ENCODE assay signal across 8 mouse cellular contexts in the genomic region with DNA sequence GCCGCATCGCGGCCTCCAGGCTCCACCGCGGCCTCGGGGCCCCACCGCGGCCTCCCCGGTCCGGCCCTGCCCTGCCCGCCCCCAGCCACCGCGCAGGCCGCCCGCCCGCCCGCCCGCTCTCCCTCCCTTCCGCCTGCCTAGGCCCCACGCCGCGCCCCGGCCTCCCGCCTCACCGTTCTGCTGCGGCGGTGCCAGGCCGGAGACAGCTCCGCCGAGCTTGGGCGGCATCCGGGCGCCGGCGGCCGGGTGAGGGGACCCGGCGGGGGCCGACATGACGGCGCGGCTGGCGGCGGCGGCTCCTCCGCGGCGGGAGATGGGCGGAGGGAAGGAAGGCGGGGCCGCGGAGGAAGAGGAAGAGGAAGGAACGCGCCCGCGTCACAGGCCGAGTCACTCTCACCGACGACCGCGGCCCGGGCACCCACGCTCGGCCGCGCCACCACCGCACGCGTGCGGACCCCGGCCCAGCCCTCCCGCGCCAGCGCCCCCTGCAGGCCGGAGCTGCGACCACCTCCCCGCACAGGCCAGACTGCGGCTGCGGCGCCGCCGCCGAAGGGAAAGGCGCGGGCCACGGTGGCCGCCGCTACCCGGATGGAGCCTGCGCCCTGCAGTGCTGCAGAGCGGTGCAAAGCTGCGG. TPM values are rescaled to one million over a fixed set of nuclear protein-coding genes. Genes with fewer than 3 reads are reported as not detected.
DNase-seq lines count a peak whose midpoint lies in the region; ATAC-seq and TF ChIP-seq lines count a peak whose summit lies in the region.

No protein-coding gene starts in this region.

- H3K4me1 ChIP-seq in ES-Bruce4 (ENCODE audit: control insufficient read depth, insufficient read depth, low read length): peaks cover 2% of the 10 kb centered on the region
- H3K4me1 ChIP-seq in forebrain, embryonic 12.5 days: peaks cover 33% of the 10 kb centered on the region
- peaks cover 19% of the 10 kb centered on the region; the same call in 1 of the 2 replicates for H3K4me1 ChIP-seq in lung, embryonic 14.5 days (ENCODE audit: insufficient read depth)

- ATAC-seq in forebrain, embryonic 12.5 days (ENCODE audit: low FRiP score): peak; percentile 98
- peak; percentile 93 for ATAC-seq in lung, embryonic 14.5 days (ENCODE audit: insufficient read depth)
- peak; percentile 84 for ATAC-seq in neutrophil, adult 5-6 weeks (ENCODE audit: extremely low read depth, insufficient number of reproducible peaks, low FRiP score, poor library complexity, severe bottlenecking)

- under 1% methylated on average over 65 of the region's 92 CpGs for WGBS in forebrain, embryonic 12.5 days
- under 1% methylated on average over 82 of the region's 92 CpGs for WGBS in lung, embryonic 14.5 days

- intact Hi-C loops in heart, postnatal 10 days (cut with DNase I): loop anchor here (2.0 to 10.0 kb wide), 3 partner anchors 46 to 226 kb away; partner anchors contain the start of genes Casp6 and Cfi

- TF ChIP-seq CTCF in ES-Bruce4 (IDR thresholded peaks at IDR 0.05; ENCODE audit: low read depth, low read length): peak; percentile 43
- peak; percentile 46 for TF ChIP-seq CTCF in lung, embryonic 14.5 days (IDR thresholded peaks at IDR 0.05; ENCODE audit: low read depth)

- H3K9ac ChIP-seq in ES-Bruce4 (ENCODE audit: low read depth, poor library complexity, severe bottlenecking): peak overlapping the region; percentile 99
- H3K9ac ChIP-seq in forebrain, embryonic 12.5 days: peak overlapping the region; percentile 99
- peak overlapping the region; percentile 95 for H3K9ac ChIP-seq in lung, embryonic 14.5 days

- TF ChIP-seq EP300 in ES-Bruce4 (IDR thresholded peaks at IDR 0.05; ENCODE audit: insufficient read depth, low read depth, low read length): 0 out of 2 replicates have a peak, but pooled peaks have one; percentile 4

- peak; percentile 43 for DNase-seq in c-Kit-positive CD71-positive TER-119-negative erythroid progenitor cells, embryonic 14.5 days (ENCODE audit: low read depth)
- peak; percentile 86 to 90 for DNase-seq in heart, postnatal 10 days
- peak; percentile 66 to 87 for DNase-seq in layer of hippocampus, adult 18-20 months (ENCODE audit: low spot score in 2 of 2)
- DNase-seq in lung, embryonic 14.5 days: peak; percentile 90
- peak; percentile 76 for DNase-seq in thymus, adult 18-20 months

- peak overlapping the region; percentile 71 for H3K4me2 ChIP-seq in forebrain, embryonic 12.5 days
- H3K4me2 ChIP-seq in lung, embryonic 14.5 days: peak overlapping the region; percentile 88

- H3K27me3 ChIP-seq in ES-Bruce4 (ENCODE audit: control insufficient read depth, insufficient read depth, low read length, poor library complexity, severe bottlenecking): no peaks in the 10 kb centered on the region; the same call in 1 of the 2 replicates
- H3K27me3 ChIP-seq in forebrain, embryonic 12.5 days: no peaks in the 10 kb centered on the region; the same call in 1 of the 2 replicates
- H3K27me3 ChIP-seq in lung, embryonic 14.5 days (ENCODE audit: insufficient read depth, low read length): no peaks in the 10 kb centered on the region

- no peak overlapping the region for H3K27ac ChIP-seq in ES-Bruce4 (ENCODE audit: insufficient read depth, low read length)
- peak overlapping the region; percentile 94 for H3K27ac ChIP-seq in forebrain, embryonic 12.5 days
- peak overlapping the region; percentile 97 for H3K27ac ChIP-seq in lung, embryonic 14.5 days (ENCODE audit: low read depth)

- no peaks in the 10 kb centered on the region for H3K9me3 ChIP-seq in ES-Bruce4 (replicated peaks; ENCODE audit: control insufficient read depth, insufficient read depth, low read length, poor library complexity, severe bottlenecking)
- H3K9me3 ChIP-seq in forebrain, embryonic 12.5 days: no peaks in the 10 kb centered on the region
- H3K9me3 ChIP-seq in lung, embryonic 14.5 days (ENCODE audit: low read depth, low read length): no peaks in the 10 kb centered on the region

- TF ChIP-seq POLR2A in ES-Bruce4 (IDR thresholded peaks at IDR 0.05; ENCODE audit: insufficient read depth, low read length): no peak

- peak overlapping the region; percentile 94 for H3K4me3 ChIP-seq in ES-Bruce4 (ENCODE audit: low read depth, low read length)
- peak overlapping the region; percentile 97 for H3K4me3 ChIP-seq in forebrain, embryonic 12.5 days (replicated peaks)
- H3K4me3 ChIP-seq in lung, embryonic 14.5 days (ENCODE audit: low read depth, low read length): peak overlapping the region; percentile 87

- no peaks in the 10 kb centered on the region for H3K36me3 ChIP-seq in ES-Bruce4 (ENCODE audit: control insufficient read depth, insufficient read depth, low read length, poor library complexity, severe bottlenecking)
- no peaks in the 10 kb centered on the region for H3K36me3 ChIP-seq in forebrain, embryonic 12.5 days (replicated peaks)
- peaks cover 4% of the 10 kb centered on the region; the same call in 1 of the 2 replicates for H3K36me3 ChIP-seq in lung, embryonic 14.5 days (ENCODE audit: insufficient read depth)

RNA-seq across cellular contexts. Expression of gene Sec24b, which starts 0.8 kb away (rescaled TPM):
- 67.9 and 72.3 TPM in 2 replicates for polyA plus RNA-seq in ES-Bruce4 (2011; ENCODE audit: insufficient read depth, insufficient read length, low read depth, missing spikeins)
- polyA plus RNA-seq in forebrain, embryonic 12.5 days (2016; fragmentation: Nextera tagmentation; extraction: Ambion mirVana): 33.7 and 34.7 TPM in 2 replicates
- total RNA-seq in heart, postnatal 10 days (2021): 10 to 100 TPM; 33.7 to 38.4 TPM
- total RNA-seq in layer of hippocampus, adult 18-20 months (2021): 10 to 100 TPM; 52.5 to 58.7 TPM
- polyA plus RNA-seq in lung, embryonic 14.5 days (2014; fragmentation: Nextera tagmentation; extraction: Ambion mirVana): 38.6 and 46.3 TPM in 2 replicates
- 93.3 and 103 TPM in 2 replicates for total RNA-seq in neutrophil, adult 5-6 weeks (2017)
